Mouse (Mus musculus) cortical plate, adult 2 months (tissue): ENCODE results near the gene Top1. TPM values are rescaled to one million over a fixed set of nuclear protein-coding genes. Genes with fewer than 3 reads are reported as not detected.

Experiments used
- H3K27ac ChIP-seq: fragments of 200-500 bp; 2 replicates; pipeline ENCODE4 v1.5.1; 2012; ENCODE audit warnings: low read length, control low read depth, inconsistent platforms; ENCODE audit not compliant: insufficient read depth
- H3K4me1 ChIP-seq: fragments of 200-500 bp; 2 replicates; pipeline ENCODE4 v1.6.1; 2011; ENCODE audit warnings: low read length; ENCODE audit not compliant: control insufficient read depth, insufficient read depth
- H3K4me3 ChIP-seq: fragments of 200-500 bp; 2 replicates; pipeline ENCODE4 v1.5.1; 2011; ENCODE audit warnings: mild to moderate bottlenecking, low read length, control low read depth; ENCODE audit not compliant: insufficient read depth
- CTCF ChIP-seq: fragments of 200-500 bp; IDR thresholded peaks from 2 replicates; pipeline ENCODE4 v1.5.1; 2011; ENCODE audit warnings: mild to moderate bottlenecking, control low read depth, low read length; ENCODE audit not compliant: insufficient read depth; ENCODE audit errors: extremely low read depth
- POLR2A ChIP-seq: fragments of 200-500 bp; IDR thresholded peaks from 2 replicates; pipeline ENCODE4 v1.6.1; 2011; ENCODE audit warnings: mild to moderate bottlenecking, low read length, control low read depth; ENCODE audit not compliant: insufficient read depth; ENCODE audit errors: extremely low read depth
- polyA plus RNA-seq: library from polyadenylated mRNA; depleted of rRNA; stranded (reverse); fragments of >200 nt; gene quantifications from 2 replicates; pipeline ENCODE4 v1.2.3, GENCODE M21; 2012; rRNA removed

Top1 gene
- 26.4 and 27.8 TPM in 2 replicates for polyA plus RNA-seq

DNA sequence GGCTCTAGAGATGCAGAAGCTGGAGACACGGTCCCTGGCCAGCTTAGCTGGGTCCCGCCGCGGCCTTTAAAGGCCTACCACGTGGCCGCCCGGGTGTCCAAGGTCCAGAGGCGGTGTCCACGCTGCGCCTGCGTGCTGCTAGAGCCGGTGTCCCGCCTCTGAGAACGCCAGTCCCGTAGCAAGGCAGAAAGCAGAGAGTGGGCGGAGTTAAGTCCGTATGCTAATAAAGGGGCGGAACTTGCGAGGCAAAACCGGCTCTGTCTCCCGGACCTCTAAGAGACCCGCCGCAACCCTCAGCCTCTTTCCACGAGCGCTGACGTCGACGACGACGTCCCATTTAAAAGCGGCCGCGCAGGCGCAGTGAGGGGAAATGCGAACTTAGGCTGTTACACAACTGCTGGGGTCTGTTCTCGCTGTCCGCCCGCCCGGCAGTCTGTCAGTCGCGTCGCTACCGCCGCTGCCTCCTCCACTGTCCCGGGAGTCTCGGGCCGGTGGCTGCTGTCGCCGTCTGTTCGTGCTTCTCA is at the start of gene Top1:
TSS of gene Top1 (plus strand) at position 275 of the 524 bp plus-strand sequence.
- TF ChIP-seq POLR2A (peak; percentile 94), CTCF (no peak)
- H3K27ac ChIP-seq = peak within 1 kb of the TSS; percentile 100

GRCm38 (mm10) chr2:160597582-160598281 is 48.0 kb upstream of the Top1 start:
- Histone ChIP-seq H3K4me1 (no peaks in the 10 kb centered on the region), H3K4me3 (no peak overlapping the region), H3K27ac (no peak overlapping the region)
- TF ChIP-seq CTCF (peak; percentile 99), POLR2A (no peak)

More for the DNA sequence above, at the start of gene Top1:
- Histone ChIP-seq H3K4me1 (no peaks in the 10 kb centered on the region; the same call in 1 of the 2 replicates), H3K4me3 (peak within 1 kb of the TSS; percentile 54)

DNA sequence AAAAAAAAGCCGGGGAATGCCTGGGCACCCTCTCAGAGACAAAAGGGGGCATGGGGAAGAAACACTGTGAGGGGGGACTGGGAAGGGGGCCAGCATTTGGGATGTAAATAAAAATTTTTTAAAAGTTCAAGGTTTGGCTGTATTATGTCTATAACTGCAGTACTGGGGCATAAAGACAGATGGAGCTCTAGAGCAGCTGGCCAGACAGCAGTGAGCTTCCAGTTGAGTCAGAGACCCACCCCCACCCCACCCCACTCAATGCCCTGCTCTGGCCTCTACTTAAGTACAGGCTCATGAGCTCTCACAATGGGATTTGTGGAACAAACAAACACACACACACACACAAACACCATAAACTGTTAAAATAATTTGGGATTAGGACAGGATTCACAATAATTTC is 43.9 kb upstream of the Top1 start:
- TF ChIP-seq CTCF = peak; percentile 59
- TF ChIP-seq POLR2A = no peak
- Histone ChIP-seq H3K27ac (no peak overlapping the region), H3K4me3 (no peak overlapping the region), H3K4me1 (no peaks in the 10 kb centered on the region)

GRCm38 (mm10) chr2:160603154-160603933 is 42.3 kb upstream of the Top1 start:
- Histone ChIP-seq H3K4me3 (no peak overlapping the region), H3K4me1 (no peaks in the 10 kb centered on the region), H3K27ac (no peak overlapping the region)
- TF ChIP-seq POLR2A (no peak), CTCF (no peak)

DNA sequence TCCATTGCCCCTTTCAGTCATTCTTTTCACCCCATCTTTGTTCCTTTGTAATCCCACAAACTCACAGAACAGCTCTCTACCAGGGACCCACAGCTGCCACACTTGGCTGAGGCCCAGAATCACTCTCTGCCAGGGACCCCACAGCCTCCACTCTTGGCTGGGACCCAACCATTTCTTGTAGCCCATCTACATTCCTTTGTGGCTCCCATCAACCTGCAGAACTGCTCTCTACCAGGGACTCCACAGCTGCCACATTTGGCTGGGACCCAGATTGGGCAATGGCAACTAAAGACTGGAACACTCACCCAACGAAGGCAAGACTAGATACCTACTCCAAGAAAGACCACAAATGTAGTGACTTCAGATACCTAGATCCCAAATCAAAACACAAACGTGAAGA is 35.7 kb upstream of the Top1 start:
- Histone ChIP-seq H3K27ac (no peak overlapping the region), H3K4me3 (no peak overlapping the region), H3K4me1 (no peaks in the 10 kb centered on the region)
- TF ChIP-seq POLR2A (no peak), CTCF (no peak)

GRCm38 (mm10) chr2:160613186-160613919 is 32.3 kb upstream of the Top1 start:
- TF ChIP-seq CTCF (no peak), POLR2A (no peak)
- no peak overlapping the region for H3K27ac ChIP-seq
- no peaks in the 10 kb centered on the region for H3K4me1 ChIP-seq
- H3K4me3 ChIP-seq = no peak overlapping the region

DNA sequence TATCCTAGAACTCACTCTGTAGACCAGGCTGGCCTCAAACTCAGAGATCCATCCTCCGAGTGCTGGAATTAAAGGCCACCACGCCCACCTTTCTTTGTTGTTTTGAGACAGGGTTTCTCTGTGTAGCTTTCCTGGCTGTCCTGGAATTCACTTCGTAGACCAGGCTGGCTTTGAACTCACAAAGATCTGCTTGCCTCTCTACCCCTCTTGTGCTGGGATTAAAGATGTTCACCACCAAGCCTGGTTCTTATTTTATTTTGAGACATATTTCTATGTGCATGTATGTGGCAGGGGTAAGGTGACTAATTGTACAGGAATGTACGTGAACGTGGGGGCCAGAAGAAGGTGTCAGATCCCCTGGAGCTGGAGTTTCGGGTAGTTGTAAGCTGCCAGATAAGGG is 27.9 kb upstream of the Top1 start:
- H3K4me1 ChIP-seq = peaks cover 3% of the 10 kb centered on the region
- no peak overlapping the region for H3K27ac ChIP-seq
- no peak for TF ChIP-seq POLR2A
- TF ChIP-seq CTCF = no peak
- H3K4me3 ChIP-seq = no peak overlapping the region

DNA sequence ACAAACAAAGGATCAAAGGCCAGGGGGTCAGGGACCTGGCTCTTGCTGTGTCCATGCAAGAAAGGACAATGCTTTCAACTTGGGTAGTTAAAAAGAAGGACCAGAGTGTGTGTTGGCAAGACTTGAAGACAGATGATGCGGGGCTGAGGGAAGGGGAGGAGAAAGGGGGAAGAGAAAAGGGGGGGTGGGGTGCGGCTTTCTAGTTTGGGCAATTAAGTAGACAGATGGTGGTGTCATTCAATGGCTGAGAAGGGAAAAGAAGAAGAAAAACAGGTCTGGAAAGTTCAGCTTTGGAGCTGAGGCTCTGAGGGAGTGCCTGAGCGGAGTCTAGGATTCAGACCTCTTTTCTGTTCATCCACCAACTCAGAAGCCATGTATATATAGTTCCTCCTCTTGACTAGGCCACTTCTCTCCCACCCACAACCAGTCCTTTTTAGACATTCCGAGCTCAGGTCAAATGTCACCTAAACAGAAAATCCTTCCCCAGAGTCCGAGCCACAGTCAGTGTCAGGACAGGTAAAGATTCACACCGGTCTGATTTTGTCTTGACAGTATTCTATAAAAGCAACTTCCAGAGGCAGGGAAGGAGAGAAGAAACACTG is 27.0 kb upstream of the Top1 start:
- no peak overlapping the region for H3K27ac ChIP-seq
- H3K4me3 ChIP-seq = no peak overlapping the region
- H3K4me1 ChIP-seq = peaks cover 3% of the 10 kb centered on the region
- no peak for TF ChIP-seq POLR2A
- no peak for TF ChIP-seq CTCF

GRCm38 (mm10) chr2:160619300-160619699 is 26.4 kb upstream of the Top1 start:
- TF ChIP-seq CTCF = no peak
- no peak for TF ChIP-seq POLR2A
- H3K4me3 ChIP-seq = no peak overlapping the region
- peaks cover 3% of the 10 kb centered on the region for H3K4me1 ChIP-seq
- no peak overlapping the region for H3K27ac ChIP-seq
